Mouse (Mus musculus): ENCODE measurements around the gene Fbxl12.
"Not testable (repeated sequence)": the region's sequence is repeated elsewhere in the genome, so short reads cannot be mapped to it uniquely, and the experiment has no call there.

Fbxl12 gene

DNA sequence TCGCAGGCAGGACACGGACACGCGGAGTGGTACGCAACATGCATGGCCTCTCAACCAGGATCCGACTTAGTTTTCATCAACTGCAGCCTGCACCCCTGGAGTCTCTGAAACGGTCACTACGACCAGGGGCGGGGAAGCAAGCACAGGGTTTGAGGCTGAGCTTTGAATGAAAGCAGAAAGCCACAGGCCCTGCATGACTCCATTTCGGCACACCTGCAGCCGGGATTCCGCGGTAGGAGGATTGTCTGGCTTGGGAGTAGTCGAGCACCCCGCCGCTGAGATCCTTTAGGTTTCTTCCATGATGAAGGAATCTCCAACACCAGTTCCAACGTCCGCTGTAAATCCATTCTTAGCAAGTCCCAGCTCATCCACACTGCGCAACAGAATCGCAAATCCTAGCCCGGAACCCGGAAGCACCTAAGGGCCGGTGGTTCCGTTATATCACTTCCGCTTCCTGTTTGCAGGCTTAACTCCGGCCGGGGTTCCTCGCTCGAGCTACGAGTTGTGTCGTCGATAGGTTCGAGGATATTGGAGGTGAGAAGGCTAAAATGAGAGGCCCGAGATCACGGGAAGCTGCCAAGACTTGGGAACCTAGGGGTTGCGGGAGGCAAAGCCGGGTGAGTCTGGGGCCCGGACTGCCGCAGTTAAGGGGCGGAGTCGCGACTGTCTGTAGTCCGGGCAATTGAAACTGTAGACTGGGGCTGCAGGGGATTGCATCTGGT lies at the start of gene Fbxl12:
Gene Fbxl12 (minus strand): TSS at position 408 of the 722 bp plus-strand sequence.
- peak; percentile 79 for DNase-seq

DNA sequence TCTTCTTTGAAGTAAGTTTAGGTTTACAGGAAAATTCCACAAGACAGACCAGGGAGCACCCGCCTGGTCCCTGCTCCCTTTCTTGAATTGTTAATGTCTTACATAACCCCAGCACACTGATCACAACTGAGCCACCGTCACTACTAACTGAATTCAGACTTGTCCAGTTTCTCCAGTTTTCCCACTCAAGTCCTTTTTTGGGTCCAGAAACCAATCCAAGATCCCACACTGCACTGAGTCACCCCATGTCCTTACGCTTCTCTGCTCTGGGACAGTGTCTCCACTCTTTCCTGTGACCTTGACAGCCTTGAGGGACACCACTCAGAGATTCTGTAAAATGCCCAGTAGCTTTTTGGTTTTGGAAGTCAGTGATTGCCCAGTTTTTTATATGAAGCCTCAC lies 48.3 kb upstream of the Fbxl12 start:
- no peak for DNase-seq

DNA sequence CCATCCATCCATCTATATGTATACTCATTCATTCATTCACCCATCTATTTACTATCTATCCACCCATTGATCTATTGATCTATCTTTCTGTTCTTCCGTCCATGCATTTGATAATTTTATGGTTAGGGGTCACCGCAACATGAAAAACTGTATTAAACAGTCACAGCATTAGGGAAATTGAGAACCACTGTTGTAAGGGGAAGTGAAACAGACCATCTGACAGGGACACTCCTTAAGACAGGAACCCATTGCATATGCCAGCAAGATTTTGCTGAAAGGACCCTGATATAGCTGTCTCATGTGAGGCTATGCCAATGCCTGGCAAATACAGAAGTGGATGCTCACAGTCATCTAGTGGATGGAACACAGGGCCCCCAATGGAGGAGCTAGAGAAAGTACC lies 45.9 kb upstream of the Fbxl12 start:
- DNase-seq = not testable (repeated sequence)

DNA sequence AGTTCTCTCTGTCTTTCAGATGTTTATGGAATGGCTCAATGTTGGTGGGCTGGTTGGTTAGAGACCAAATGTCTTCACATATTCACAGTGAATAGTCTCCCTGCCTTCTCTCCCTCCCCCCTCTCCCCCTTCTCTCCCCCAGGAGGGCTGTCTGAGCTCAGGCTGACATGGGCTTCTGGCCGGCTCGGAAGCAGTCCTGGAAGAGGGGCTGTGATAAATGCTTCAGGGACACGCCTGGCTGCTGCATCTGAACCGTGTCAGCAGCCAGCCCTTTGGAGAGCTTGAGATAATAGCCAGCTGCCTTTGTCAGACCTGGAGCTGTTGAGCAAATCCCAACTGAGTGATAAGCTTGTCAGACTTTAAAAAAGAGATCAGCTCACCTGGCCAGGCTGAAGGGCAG lies 45.3 kb upstream of the Fbxl12 start:
- no peak for DNase-seq

DNA sequence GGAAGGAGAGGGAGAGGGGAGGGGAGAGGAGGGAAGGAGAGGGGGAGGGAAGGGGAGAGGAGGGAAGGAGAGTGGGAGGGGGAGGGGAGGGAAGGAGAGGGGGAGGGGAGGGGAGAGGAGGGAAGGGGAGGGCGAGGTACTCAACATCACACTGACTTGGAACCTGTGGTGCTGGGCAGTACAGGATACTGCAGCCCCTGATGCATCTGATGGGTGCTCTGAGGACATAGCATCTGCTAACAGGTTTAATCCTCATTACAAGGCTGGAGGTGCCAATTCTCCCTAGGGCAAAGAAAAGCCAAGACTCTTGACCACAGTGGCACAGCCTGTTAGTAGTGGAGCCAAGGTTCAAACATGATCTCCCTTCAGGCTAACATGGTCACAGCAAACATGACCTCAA lies 44.8 kb upstream of the Fbxl12 start:
- no peak for DNase-seq

DNA sequence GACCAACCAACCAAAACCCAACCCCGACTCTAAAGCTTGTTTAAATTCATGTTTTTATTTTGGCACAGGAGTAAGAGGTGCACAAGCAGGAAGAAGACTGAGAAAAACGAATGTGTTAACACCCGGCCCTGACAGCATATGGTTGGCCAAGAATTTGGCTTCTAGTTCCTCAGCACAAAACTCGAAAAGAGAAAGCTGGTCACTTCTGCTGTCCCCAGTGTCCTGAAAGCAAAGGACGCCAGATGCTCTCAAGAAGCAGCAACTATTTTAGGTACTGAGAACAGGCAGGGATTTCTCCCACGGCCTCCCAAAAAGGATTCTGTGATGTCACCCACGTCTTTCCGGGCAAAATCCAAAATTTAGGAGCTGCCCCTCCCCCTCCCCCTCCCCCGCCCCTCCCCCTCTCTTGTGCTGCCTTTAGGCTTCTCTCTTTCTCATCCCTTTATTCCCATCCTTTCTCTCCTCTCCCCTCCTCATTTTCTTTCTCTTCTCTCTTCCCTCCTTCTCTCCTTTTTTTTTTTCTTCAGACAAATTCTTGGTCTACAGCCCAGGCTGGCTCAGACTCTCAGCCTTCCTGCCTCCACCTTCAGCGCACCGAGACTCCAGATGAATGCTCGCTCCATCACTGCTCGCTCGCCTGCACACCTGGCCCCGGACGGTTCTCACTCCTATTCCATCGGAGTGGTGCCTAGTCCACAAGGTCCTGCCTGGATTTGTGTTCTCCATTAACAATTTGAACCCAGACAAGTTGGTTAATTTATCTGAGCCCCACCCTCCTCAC lies 40.7 kb upstream of the Fbxl12 start:
- DNase-seq = no peak

DNA sequence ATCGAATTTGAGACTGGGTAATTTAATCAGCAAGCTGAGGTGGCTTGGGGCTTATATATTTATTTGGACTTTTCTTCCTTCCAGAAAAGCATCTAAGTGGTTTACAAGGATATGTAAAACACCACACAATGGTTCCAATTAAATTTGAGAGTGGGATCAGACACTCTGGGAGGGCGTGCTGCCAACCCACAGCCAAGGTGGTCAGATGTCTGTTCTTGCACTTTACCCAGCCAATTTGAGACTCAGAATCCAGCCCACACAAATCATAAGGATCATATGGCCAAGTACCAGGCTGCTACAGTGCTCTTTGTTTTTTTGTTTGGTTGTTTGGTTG lies 37.8 kb upstream of the Fbxl12 start:
- DNase-seq = no peak

DNA sequence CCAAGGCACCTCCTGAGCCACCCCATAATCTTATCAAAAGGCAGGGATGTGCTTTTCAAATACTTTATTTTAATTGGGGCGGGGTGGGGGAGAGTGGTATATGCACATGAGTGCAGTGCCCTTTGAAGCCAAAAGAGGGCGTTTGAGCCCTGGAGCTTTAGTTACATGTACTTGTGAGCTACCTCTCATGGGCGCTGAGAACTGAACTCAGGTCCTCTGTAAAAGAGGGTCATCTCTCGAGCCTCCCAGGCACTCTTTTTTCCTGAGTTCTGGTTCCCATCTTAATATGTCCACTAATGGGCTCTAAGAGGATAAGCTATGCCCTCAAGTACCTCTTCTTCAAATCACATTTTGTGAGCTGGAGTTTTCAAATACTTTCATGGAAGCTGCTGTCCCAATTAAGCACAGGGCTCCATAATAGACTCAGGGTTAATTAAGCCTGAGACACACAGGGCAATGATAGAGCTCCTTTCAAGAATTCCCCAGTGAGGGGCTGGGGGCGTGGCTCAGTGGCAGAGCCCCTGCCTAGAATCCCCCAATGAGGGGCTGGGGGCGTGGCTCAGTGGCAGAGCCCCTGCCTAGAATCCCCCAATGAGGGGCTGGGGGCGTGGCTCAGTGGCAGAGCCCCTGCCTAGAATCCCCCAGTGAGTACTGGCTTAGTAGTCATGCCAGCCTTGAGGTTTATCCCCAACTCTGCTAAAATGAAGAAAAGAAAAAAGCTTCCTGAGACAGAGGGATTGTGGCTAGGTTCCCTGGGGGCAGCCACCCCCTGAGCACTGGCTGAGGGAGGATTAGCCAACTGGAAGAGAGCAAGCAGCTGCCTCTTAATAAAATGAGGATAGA lies 37.2 kb upstream of the Fbxl12 start:
- DNase-seq = no peak

DNA sequence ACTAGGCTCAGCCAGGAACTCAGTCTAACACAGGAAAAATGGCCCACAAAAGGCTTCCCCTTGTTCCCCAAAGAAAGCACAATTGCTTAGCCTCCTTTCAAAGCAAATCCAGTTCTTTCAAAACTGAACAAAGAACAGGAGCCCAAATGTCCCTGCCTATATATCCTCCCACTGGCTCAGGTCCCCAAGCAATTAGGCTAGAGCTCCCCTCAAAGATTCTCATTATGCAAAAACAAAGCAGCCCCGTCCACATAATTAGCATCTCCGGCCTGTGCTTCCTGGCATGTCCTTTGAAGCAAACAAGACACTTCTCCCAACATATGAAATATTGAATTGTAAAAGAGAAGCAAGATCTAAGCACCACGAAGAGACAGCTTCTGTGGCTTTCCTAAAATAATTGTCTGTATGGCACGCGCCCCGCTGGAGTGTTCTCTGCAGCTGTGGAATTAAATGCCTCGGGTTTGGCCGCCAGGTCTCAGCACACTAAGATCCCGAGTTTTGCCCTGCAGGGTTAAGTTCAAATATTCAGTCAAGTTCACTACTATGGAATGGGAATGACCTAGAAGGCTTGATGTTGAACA lies 35.9 kb upstream of the Fbxl12 start:
- DNase-seq = no peak

DNA sequence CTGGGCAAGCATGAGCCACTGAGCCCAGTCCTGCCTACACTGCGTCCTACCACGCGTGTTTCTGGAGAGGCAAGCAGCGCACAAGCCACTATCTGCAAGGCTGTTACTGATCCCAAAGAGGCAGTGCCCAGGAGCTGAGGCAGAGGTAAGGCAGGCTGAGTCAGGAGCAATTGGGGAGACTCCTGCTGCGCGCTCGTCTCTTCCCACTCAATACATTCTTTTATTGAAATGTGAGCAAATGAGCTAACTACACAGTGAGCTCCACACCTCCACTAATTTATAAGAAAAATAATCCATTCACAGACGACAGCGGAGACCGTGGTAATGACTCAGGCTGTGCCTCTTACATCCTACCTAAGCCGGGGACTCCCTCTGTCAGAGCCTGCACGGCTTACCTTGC lies 33.3 kb upstream of the Fbxl12 start:
- DNase-seq = no peak

DNA sequence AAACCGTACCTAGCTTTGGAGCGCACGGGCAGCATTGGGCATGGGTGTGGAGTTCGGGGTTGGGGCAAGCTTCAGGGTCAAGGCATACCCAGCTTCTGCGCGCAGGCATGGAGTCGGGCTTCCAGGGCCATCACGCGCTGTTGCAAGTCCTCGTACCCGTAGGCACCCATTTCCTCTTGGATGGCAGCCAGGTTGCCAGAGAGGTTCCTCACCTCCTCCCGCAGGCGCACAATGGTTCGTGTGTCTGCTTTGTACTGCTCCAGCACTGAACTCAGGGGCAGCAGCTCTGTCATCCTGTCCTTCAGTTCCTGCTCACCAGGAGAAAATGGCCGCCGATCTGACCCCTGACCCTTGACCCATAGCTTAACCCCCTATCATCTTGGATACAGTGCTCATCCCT lies 27.5 kb upstream of the Fbxl12 start:
- DNase-seq = no peak

DNA sequence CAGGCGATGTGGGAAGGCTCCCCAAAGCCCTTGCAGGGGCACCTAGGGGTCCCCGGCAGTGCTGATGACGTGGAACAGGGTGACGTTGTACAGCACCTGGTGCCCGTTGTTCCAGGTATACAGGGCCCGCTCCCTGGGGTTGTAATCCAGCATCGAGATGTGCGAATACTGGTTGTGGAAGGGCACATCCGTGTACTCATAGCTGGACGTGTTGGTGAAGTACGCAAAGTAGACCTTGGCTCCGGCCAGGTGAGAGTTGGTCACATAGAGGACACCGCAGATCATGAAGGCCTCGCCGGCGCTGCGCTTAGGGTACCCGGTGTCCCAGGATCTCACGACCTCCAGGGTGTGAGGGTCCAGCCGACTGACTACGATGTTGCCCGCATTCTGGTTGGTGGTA lies 23.5 kb upstream of the Fbxl12 start:
- DNase-seq = no peak

DNA sequence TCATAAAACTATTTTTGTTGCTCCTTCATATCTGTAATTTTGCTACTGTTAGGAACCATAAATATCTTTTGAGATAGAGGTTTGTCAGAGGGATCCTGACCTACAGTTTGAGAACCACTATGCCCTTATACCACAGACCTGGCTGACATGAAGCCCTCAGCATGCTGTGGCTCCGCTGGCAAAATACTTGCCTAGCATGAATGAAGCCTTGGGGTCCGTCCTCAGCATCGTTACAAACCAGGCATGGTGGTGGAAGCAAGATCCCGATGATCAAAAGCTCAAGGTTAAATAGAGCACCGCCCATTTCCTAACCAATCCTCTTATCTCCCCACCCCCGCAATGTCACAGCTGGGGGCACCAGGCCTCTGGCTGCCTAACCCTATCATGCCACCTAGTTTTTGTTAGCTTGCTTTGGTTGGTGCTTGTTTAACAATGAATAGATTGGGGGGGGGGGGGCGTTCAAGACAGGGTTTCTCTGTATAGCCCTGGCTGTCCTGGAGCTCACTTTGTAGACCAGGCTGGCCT lies 22.0 kb upstream of the Fbxl12 start:
- no peak for DNase-seq

DNA sequence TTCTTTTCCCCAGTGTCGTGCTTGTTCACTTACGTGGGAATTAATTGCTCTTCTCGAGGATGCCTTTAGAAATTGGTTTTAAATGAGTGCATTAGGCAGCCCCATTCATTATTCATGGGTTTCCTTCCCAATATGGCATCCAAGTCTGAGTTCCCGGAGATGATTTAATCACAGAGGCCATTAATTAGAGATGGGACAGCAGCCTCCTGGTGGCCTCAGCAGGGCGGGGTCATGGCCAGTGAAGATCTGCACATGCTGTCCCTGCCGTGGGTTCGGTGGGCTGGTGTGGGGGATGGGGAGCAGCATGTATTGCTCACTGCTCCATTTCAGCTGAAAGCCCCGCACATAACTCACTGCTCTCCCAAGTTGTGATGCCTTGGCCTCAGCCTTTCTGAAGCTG lies 21.4 kb upstream of the Fbxl12 start:
- DNase-seq = no peak

DNA sequence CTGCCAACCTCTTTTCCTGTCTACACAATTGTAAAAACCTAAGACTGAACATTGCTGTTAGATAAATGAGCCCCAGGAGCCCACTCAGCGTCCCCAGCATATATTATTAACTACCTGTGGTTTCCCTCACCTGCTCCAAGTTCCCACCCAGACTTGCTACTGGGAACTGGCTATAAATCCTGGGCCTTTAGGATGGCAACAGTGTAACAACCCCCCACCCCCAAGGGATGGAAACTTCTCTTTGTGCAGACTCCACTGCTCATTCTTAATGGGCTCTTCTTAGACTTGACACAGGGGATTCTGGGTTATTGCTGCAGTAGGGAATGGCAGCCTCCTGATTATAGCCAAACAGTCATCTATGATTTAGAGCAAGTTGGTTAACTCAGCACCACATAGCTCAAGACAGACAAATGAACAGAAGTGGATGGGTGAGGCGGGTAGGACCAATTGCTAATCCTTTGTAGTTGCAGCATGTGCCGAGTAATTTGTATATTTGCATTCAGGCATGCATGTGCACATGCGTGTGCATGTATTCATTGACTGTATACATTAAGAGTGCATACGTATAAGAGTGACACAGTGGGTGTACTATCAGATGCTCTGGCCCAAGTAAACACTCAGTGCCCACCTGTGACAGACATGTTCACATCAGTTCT lies 20.5 kb upstream of the Fbxl12 start:
- no peak for DNase-seq

DNA sequence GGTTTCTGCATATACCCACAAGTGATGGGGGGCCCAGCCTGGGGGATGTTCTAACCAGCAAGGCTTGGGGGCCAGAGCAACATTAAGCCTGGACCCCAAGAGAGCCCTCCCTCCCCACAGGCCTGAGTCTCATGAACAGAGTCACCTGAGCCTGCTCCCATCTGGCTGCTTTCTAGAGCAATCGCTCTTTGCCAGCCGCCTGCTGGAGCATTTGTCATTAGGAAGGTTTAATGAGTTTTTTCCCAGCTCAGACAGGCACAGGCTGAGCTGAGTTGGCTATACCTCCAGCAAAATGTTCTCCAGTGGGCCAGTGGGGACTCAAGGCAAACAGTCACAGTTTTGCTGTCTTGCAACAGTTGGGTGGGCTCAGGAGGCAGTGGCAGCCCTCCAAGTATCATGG lies 19.8 kb upstream of the Fbxl12 start:
- DNase-seq = no peak

DNA sequence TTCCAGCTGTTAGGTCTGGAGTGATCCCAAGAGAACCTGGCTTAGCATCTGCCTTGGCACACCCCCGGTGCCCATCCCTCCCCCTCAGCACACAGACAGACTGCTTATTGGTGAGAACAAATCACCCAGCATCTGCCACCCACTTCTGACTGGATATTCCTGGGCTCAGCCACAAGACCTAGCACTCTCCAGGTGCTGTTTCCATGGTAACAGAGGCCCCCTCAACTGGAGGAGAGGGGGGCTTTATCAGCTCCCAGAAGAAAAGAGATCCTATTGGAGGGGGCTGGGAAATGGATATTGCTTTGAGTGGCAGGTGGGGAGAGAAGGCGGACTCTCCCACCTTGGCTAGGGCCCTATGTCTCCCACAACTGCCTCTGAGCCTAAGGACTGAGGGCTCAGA lies 19.4 kb upstream of the Fbxl12 start:
- no peak for DNase-seq

DNA sequence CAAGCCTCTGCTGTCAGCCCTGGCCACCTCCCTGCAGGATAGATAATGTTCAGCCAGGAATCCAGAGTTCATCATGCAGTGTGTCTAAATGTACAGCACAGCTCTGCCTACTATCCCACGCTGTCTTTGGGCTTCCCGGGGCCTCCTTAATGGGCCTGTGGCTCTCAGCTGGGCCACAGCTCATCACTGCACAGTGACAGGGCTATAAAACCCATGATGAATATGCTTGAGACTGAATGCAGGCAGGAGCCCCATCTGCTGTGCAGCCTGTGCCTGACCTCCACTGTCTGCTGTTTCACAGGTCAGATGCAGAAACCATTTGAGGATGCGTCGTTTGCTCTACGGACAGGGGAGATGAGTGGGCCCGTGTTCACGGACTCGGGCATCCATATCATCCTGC lies 18.3 kb upstream of the Fbxl12 start:
- no peak for DNase-seq

DNA sequence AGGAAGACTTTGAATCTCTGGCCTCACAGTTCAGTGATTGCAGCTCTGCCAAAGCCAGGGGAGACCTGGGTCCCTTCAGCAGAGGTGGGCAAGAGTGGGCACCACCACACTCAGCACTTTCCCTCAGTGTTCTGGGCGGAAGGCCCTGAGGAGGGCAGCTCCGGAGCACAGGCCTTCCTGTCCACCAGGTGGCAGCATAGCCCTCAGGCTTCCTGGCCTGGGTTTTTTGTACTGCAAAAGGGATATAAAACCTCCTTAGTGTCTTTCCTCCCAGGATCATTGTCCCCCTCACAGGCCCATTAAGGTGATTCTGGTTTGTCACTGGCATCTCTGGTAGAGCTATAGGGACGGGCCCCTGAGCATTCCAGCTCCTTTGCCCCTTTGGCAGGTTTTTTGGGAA lies 17.8 kb upstream of the Fbxl12 start:
- peak; percentile 75 for DNase-seq

DNA sequence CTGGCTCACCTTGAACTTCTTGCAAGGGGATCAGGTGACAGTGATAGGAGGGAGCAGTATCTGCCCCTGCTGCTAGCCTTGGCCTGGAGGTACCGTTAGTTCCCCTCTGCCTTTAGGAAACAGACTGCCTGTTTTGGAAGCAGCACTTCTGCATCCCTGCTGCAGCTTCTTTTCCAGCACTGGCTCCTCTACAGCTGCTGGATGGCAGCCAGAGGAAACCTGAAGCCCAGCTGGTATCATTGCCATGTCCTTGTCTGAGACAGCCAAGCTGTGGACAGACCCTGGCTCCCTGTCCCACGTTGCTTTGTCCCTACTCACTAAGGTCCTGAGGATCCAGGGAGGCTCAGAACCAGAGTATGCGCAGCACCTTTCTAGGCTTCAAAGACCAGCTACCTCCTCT lies 13.0 kb upstream of the Fbxl12 start:
- DNase-seq = no peak

DNA sequence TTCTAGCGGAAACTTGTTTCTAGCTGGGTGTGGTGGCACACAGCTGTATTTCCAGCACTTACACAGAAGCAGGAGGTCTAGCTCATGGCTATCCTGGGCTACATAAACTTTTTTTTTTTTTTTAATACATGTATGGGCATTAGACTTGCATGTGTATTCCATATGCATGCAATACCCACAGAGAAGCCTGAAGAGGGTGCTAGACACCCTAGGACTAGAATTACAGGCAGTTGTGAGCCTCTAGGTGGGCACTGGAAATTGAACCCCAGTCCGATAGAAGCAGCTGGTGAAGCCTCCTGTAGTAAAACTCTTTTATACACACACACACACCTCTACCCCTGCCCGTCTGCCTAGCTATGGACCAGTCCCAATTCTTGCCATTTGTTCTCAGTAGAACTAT lies 9.3 kb upstream of the Fbxl12 start:
- DNase-seq = no peak

DNA sequence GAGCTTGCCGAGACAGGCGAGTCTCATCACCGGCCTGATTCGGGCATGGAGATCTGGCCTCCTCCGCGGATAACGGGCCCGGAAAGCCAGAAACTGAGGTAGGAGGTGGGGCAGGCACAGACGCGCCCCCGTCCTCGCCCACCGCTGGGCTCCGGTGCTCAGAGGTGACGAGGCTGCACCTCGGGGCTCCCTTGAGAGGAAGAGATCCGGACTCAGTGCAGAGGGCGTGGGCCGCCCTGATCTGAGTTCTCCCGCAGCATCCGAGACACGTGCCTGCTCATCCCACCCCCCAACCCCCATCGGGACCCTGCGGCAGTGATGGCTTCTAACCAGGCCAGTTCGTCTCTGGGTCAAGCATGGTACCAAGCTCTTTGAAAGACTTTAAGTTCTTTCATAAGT lies 7.7 kb upstream of the Fbxl12 start:
- no peak for DNase-seq
